Mouse (Mus musculus) adrenal gland, adult 8-10 months (tissue): ENCODE results near the gene Frg2f1. TPM values are rescaled to one million over a fixed set of nuclear protein-coding genes. Genes with fewer than 3 reads are reported as not detected.

ENCODE experiments used
- DNase-seq: peaks from one replicate; pipeline ENCODE4 v3.0.0; 2022
- total RNA-seq, 4 experiments: library from RNA; stranded (reverse); gene quantifications; 2 replicates each; pipeline ENCODE4 v1.2.4; 2022

The Frg2f1 gene
- total RNA-seq, 4 experiments from 2014 or later: 8.7 to 10.2 (median 9.2) TPM

DNA sequence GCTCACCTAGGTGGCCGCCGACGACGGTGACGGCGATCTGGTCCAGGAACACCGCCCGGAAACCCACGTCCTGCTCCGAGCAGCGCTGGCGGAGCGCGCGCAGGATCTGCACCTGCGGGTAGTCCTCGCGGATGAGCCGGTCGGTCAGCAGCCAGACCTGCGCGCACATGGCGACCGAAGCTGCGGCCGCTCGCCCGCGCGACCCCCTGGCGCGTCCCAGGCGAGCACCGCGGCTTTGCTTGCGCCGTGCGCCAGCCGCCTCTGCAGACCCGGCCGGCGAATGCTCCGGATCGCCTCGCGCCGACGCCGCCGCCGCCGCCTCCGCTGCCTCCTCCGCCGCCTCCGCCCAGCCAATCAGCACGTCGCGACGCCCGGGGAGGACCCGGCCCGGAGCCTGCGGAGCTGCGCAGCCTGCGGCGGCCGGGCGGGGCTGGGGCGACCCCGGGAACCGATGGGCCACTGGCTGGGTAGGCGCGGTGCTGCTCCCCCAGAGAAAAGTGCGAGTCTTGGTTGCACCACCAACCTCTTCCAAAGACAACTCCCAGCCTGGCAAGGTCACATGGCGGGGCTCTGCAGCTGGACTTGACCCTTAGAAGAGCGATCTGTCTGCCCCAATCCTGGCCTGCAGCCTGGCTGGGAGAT lies 46.9 kb downstream of the Frg2f1 start, which contains the start of gene Rimkla:
Gene Rimkla (minus strand): TSS at position 338 of the 642 bp plus-strand sequence.
- peak; percentile 23 for DNase-seq

DNA sequence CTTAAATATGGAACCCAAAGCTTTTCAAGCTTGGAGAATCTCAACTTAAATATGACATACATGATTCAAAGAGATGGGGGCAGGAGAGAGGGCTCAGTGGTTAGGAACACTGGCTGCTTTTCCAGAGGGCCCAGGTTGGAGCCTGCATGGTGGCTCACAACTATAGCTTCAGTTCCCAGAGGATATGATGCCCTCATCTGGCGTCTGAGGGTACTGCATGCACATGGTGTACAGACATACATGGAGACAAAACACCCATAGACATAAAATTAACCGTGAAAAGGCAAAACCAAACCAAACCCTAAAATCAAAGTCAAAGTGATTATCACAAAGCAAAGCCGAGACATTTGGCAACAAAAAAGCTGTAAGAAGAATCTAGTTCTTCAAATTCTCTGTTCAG lies 48.5 kb downstream of the Frg2f1 start:
- no peak for DNase-seq

DNA sequence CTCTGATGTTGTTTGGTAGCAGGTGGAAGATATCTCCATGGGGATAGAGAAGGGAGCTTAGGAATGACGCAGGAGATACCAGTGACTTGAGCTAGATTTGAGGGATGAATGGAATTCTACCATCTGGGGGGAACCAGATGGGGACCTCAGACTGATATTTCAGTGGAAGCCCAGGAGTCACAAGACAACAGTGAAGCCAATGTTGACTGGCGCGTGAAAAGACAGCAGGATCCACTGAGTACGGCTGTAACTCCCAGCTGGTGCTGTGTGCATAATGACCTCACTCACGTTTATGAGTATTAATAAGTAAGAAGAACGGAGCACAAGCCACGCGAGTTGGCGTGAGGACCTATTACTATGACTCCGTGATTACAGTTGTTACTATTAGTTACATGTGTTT lies 49.7 kb downstream of the Frg2f1 start:
- DNase-seq: no peak

DNA sequence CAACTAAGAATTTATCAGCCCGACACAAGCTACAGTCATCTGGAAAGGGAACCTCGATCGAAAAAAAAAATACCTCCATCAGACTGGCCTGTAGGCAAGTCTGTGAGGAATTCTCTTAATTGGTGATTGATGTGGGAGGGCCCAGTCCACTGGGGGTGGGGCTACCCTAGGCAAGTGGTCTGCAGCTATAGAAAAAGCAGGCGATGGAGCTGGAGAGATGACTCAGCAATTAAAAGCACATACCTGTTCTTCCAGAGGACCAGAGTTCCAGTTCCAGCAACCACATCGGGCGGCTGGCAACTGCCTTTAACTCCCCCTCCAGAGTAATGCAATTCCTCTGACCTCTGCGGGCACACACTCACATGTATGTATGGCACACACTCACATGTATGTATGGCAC lies 54.4 kb downstream of the Frg2f1 start:
- no peak for DNase-seq

DNA sequence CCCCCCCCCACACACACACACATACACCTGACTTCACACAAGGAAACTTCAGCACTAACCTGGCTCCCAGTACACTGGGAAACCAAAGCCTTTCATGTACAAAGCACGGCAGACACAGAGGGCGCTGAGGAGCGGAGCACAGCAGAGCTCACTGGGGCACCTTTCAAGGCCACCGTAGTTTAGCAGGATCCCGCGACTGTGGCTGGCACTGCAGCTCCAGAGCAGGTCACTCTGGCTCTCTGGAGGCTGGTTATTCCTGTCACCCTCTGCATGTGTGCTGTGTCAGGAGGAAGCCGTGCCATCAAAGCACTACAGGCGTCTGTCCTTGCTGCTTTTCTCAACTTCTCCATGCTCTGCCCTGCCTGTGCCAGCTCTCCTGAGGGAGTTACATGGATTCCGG lies 56.3 kb downstream of the Frg2f1 start:
- DNase-seq: peak; percentile 29

Other genes with a start within 250 kb of the Frg2f1 start
- gene Ybx1, start 244.9 kb downstream of the Frg2f1 start, total RNA-seq: 100 to 1,000 TPM; 443 to 619 (median 512) TPM
- gene Ppih, start 219.0 kb downstream of the Frg2f1 start, total RNA-seq: 10 to 100 TPM; 17.7 to 25.4 (median 24.3) TPM
- 10 to 100 TPM; 15.6 to 33.1 (median 20.5) TPM for gene Ccdc30, start 124.0 kb downstream of the Frg2f1 start, total RNA-seq
- 10 to 100 TPM; 47.3 to 58.1 (median 49.5) TPM for gene Ppcs, start 117.1 kb downstream of the Frg2f1 start, total RNA-seq
- 1 to 10 TPM; 3.7 to 9.4 (median 6.6) TPM for gene Zmynd12, start 116.7 kb downstream of the Frg2f1 start, total RNA-seq
- gene Rimkla, start 46.9 kb downstream of the Frg2f1 start, total RNA-seq: under 1 TPM; 0.29 to 0.59 (median 0.46) TPM
- gene Foxj3, start 2.5 kb downstream of the Frg2f1 start, total RNA-seq: 10 to 100 TPM; 36.4 to 54.2 (median 52.0) TPM
- under 1 TPM in 1 of 4 experiments, not detected in 3; 0.73 TPM for gene Guca2a, start 98.2 kb upstream of the Frg2f1 start, total RNA-seq
- gene Guca2b, start 119.4 kb upstream of the Frg2f1 start, total RNA-seq: not detected
- gene Hivep3, start 194.3 kb upstream of the Frg2f1 start, total RNA-seq: 10 to 100 TPM in 3 of 4 experiments, 1 to 10 TPM in 1; 8.1 to 28.5 (median 18.5) TPM